Mouse (Mus musculus) retina, adult 2 months (tissue): ENCODE measurements around the gene Ttc28.

ENCODE experiments used
- DNase-seq: peaks from one replicate; pipeline ENCODE4 v3.0.0-alpha.2; 2012; ENCODE audit warnings: low read depth, low spot score

Ttc28 gene

DNA sequence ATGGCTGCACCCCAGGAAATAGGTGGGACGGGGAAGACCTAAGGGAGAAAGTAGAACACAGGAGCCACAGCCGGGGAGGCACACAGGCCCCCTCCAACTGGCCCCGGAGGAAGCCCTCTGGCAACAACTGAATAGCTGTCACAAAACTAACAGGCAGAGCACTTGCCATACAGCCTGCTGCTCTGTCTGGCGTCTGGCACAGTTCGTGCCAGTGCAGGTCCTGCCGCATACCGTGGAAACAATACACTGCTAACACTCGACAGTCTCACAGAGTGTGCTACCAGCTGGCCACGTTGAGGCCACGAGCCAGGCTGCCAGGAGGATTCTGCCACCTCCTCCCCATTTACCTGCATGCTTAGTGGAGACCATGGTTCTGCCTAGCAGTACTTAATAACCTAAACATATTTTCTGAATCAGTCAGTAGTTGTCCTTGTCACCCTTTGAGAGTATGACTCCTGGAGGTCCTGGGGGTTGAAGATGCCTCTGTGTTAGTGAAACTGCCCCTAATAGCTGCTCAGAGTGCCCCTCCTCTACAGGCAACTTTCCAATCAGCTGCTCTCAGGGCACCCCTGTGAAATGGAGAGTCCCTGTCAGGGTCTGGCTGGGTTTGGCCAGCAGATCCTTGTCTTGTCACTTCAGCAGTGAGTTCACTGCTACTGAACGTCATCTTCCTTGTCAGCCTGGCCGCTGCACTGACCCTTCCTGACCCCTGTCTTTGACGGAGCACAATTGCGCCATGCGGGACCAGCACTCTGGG is 390.8 kb downstream of the Ttc28 start:
- no peak for DNase-seq

DNA sequence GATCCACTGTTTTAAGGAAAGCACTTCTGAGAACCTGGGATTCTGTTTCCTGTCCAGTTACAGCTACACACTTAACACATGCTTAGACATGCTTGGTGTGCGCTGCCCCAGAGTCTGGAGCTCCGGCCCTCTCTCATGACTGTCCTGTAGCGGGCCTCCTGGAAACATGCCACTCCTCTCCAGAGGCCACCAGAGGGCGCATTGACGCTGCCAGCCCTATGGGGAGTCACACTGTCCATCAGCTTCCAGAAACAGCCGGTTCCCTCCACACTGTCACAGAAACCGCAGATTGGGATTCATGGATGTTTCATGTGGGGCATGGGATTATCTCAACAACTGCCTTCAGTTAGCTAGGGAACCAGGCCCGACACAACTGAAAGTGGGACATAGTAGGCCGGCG is 394.0 kb downstream of the Ttc28 start:
- DNase-seq, result peak; percentile 53

DNA sequence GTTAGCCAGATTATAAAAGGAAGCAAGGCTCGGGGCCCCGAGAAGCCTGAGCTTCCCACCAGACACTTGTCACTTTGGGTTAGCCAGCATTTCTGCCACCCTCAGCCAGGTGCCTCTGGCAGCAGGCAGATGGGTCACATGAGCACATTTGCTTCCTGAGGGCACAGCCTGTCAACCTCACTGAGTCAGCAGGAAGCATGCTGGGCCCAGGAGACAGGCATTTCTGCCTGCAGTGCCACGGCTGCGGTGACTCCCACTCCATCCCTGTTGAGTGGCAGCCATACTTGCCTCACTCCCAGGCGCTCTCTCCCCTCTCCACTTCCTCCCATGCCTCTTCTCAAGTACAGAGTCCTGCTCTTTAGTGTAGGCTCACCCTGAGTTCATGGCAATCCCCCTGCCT is 395.3 kb downstream of the Ttc28 start:
- DNase-seq, result no peak

DNA sequence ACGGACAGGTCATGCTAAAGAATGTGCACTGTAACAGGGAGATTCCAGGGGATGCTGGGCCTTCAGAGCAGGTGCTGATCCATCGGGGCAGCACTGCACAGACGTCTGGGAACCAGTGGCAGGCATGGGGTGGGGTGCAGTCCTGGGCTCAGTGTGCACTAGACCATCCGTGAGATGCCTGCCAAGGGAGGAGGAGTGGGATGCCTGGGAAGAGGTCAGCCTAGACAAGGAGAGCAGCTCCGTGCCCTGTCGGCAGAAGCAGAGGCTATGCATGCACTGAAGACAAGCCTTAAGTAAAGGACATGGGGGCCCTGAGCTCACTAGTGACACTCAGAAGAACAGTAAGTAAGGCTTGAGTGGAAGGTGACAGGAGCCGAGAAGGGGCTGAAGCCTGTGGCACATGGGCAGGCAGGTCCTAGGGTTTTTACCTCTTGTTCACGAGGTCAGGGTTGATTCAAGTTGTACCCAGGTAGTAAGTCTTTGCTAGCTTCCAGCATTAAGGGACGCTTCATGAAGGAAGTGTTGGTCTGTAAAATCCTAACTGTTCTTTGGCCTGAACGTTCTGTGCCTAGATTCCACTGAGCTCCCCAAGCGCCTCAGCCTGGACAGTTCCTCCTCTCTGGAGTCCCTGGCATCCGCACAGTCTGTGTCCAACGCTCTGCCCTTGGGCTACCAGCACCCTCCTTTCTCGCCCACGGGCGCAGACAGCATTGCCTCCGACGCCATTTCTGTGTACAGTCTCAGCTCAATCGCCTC is 405.0 kb downstream of the Ttc28 start:
- DNase-seq, result no peak

DNA sequence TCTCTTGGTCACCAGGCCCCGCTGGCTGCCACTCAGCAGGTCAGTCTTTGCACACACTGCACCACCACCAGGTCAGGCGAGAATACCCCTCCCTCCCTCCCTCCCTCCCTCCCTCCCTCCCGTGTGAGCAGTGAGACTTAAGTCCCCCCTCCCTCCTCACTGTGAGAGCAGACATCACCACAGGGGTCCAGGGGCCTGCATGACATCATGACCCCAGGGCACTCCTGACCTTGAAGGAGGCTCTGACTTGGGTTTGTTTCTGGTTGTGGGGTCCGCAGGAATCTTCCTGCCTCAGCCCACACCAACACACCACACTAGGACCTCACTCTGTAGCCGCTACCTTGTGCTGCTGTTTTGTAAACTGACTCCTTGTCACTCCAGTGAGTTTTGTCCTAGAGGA is 408.0 kb downstream of the Ttc28 start:
- DNase-seq, result no peak

DNA sequence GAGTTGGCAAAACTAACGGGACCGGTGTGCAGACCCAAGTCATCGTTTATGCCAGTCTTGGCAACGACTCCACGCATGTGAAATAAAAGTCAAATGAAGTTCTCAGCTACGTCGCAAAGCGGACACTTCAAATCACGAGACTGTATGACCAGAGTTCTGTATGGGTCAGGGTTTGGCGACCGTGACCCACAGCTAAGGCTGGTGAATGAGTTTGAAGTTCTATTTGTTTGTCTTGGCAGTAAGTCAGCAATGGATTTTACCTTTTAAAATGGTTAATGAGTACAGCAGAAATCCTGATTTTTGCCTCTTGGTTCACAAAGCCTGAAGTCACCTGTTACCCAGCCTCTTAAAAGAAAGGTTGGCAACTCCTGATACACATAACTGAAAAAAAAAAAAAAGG is 408.9 kb downstream of the Ttc28 start:
- no peak for DNase-seq

DNA sequence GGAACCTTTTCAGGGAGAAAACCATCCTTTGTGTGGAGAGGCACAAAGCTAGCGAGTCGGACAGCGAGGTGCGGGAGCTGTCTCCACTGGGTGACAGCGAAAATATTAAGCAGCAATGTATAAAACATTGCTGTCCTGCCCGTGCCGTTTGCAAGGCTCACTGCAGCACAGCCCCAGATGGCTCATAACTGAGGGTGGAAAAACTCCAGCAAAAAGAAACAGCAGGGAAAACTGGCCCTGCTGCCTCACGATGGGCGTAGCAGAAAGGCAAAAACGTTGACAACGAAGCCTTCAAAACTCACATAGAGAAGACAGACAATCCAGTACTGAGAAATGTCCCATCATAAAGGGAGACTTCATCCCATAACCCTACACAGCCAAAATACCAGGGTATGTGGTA is 410.5 kb downstream of the Ttc28 start:
- no peak for DNase-seq

DNA sequence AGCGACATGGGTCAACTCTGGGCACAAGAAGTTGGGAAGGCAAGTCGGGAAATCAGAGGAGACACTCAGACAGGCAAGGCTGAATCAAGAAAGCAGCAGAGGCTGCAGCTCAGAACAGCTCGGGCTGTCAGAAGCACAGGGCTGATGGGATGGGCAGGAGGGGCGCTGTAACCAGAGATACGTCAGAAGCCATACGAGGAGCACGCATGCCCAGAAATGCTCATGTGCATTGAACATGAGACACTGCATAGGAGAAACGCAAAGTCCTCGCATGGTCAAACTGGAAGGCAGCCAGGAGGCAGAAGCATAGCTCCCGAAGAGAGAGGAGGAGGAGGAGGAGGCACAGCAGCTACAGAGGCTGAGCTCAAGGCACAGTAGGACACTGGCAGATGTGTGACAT is 412.0 kb downstream of the Ttc28 start:
- no peak for DNase-seq

DNA sequence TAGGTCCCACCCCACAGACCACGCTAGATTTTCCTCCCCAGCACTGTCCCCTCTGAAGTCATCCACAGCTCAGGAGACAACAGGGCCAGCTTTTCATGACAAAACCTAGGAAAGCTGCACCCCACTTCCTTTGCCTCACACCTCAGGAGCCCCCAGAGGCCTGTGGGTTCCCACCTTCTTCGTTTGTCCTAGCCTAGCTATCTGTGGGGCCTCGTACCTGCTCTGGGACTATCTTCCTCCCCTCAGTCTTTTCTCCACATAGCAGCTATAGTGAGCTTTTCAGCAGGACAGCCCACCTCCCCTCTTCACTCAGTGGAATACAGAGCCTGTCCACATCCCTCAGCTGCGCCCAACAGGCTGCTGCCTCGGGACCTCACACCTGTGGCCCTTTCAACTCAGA is 418.2 kb downstream of the Ttc28 start:
- no peak for DNase-seq

DNA sequence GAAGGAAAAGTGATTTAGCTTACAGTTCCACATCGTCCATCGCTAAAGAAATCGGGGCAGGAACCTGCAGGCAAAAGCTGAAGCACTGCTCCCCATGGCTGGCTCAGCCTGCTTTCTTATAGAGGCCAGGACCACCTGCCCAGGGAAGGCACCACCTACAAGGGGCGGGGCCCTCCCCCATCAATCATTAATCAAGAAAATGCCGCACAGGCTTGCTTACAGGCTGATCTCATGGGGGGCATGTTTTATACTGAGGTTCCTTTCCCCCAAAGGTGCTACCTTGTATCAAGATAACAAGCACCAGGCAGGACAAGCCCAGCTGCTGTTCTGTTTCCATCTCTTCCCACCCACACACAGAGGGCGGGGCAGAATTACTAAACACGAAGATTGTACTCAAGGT is 419.1 kb downstream of the Ttc28 start:
- no peak for DNase-seq

DNA sequence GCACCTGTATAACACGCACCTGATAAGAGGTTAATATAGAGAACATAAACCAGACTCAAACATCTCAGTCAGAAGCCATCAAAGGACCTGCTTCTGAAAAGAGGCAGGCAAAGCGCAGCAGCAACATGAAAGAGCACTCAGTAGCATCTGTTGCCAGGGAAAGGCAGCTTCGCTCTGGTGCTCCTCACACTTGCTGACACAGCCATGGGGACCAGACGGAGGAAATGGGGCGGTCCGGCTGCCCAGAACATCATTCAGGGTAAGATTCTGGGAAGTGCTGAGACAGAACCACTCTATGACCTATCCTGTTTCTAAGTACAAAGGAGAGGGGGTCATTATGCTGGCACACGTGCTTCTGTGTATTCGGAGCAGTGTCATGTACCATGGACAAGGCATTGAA is 421.2 kb downstream of the Ttc28 start:
- no peak for DNase-seq

DNA sequence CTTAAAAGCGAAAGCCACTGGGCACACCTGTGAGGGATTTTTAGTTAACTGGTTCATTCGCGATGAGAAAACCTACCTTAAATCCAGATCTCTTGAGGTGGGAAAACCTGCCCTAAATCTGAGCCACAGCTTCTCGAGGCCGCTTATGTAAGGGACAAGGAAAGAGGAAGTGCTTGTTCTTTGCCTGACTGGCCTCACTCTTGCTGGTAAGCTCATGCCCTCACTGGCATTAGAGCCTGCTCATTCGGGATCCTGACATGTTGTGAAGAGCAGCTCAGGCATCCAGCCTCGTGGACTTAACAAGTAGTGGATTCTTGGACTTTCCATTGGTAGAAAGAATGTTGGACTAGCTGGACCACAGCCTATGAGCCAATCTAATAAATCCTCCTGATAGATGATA is 422.1 kb downstream of the Ttc28 start:
- no peak for DNase-seq

DNA sequence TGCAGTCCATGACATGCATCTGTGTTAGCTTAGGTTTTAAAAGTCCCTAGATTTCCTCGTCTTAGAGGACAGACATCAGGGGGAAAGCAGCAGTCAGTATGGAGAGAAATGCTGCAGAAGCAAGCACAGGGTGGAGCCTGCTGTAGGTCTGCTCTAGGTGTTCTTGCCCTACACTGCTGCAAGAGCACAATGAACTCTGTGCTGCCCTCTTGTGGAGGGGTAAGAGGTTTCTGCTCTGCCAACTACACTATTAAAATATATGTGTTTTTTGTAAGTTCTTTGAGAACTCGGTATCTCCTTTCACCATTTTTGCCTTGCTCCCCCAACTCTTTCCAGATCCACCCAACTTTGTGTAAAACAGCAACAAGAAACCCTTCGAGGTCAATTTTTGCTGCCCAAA is 425.1 kb downstream of the Ttc28 start:
- DNase-seq, result no peak

DNA sequence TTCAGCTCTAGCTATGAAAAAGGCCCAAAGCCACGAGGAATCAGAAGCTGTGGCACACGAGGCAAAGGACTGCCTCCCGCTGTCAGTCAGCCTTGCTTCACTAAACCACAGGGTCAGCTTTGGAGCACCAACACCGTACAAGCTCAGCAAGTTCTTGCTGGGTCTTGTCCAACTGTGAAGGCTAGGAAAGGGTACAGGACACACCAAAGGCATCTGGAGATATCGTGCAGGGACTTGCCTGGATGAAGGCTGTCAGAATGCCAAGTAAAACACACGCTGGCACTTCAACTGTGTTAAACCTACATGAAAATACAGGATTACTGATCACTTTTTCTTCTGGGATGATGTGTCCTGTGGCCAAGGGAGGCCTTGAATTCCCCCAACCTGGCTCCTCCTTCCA is 430.6 kb downstream of the Ttc28 start:
- no peak for DNase-seq

DNA sequence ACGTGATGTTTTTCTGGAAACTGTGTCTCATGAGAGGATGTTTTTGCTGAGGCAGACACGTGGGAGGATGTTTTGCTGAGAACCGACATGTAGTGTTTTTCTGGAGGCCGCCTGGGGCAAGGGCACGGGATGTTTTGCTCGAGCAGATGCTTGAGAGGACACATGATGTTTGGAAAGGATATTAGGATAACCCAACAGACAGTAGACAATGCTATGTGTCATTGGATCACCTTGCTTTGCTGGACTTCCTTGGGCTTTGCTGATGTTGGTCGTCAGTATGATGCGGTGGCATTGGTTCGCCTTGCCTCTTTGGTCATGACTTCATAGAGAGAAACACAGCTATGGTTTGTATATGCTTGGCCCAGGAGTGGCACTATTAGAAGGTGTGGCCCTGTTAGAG is 434.2 kb downstream of the Ttc28 start:
- no peak for DNase-seq

DNA sequence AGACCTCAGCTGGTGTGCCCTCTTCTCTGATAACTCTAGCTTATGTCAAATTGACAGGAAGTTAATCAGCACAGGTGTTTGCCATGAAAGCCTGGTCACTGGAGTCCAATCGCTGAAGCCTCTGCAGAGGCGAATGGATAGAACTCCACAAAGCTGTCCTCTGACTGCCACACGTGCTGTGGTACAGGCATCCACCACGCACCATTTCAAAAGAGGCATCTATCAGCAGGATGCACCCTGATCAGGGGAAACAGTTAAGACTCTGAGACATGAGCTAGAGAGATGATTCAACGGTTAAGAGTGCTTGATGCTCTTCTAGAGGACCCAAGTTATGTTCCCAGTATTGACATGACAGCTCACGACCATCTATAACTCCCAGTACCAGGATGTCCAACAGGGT is 435.5 kb downstream of the Ttc28 start:
- no peak for DNase-seq

DNA sequence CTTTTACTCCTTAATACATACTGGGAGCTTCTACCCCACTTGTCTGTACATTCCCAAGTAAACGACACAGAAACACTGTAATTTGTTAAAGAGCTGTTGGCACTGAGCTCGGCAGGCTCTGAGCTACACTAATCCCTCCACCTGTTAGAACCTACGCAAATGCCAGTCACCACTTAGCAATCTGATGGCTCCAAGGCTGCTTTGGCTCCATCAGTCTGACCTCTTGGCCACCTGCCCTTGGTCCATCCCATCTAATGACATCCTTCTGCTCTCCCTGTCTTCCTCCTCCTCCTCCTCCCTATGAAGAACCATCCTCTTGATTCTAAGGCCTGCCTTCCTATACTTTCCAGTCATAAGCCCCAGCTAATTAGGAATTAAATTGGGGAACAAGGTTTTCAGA is 437.9 kb downstream of the Ttc28 start:
- DNase-seq, result no peak

DNA sequence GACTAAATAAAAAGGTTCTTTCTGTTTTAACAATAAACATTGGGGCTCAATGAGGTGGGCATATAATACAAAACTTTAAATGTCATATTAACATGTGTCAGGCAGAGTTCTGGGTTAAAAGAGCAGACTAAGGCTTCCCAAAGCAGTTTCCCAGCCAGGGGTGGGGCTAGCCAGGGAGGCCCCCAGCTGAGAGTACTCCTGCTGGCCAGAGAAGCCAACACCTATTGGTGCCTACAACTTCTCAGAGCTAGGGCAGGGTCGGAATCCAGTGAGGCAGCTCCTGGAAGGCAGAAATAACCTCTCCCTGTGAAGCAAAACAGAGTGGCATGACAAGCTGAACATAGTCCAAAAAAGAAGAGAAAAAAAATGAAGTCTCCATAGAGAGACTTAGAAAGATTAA is 439.3 kb downstream of the Ttc28 start:
- no peak for DNase-seq

DNA sequence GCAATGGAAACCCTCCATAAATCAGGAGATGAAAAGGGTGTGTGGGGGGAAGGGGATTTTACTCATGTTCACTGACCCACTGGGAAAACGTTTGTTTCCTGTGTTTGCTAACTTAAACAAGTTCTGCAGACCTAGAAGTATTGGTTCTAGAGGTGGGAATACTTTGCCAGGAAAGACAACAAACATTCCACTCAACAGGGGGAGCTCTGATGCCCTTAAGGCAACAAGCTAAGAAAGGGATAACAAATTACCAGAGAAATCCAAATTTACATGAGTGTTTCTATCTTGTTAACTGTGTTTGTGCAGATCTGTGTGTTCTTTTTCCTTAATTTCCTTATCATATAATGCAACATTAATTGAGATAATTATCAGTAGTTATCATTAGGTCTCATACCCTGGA is 446.2 kb downstream of the Ttc28 start:
- DNase-seq, result no peak

DNA sequence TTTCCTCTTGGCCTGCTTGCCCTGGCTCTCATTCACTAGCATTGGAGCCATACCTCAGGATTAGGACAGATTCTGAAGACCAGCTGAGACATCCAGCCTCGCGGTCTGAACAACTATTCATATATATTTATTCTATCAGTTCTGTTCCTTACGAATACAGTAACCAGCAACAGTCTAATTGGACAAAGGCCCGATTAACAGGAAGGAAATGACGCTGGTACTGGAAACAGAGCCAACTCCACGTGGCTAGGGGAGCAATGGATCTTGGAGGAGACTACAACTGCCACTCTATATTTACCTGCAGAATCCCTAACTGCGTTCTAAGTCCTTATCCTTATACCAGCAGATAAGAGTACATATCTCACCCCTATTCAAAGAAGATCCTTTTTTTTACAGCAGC is 447.8 kb downstream of the Ttc28 start:
- DNase-seq, result no peak

DNA sequence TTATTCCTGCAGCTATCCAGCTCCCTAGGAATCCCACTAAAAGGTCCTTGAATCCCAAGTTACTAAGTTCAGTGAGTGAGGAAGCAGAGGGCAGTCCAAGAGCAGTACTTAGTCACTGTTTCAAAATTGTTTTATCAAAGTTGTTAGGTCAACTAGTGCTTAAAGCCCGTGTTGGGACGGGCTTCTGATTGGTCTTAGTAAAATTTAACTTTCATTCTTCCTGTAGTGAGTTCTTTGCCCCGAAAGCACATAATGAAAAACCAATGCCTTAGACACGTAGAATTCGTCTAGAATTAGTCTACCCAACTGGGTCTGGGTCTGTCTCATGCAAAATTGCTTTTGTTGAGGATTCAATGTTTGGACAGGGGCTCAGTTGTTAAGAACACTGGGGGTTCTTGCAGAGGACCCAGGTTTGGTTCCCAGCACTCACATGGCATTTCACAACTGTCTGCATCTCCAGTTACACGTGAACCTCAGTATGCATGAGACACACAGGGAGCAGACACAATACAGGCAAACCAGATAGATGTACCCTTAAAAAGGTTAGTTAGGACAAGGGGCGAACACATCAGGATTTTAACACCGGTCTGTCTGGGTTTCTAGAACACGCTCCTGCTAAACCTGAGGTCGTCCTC is 450.3 kb downstream of the Ttc28 start:
- DNase-seq, result no peak

DNA sequence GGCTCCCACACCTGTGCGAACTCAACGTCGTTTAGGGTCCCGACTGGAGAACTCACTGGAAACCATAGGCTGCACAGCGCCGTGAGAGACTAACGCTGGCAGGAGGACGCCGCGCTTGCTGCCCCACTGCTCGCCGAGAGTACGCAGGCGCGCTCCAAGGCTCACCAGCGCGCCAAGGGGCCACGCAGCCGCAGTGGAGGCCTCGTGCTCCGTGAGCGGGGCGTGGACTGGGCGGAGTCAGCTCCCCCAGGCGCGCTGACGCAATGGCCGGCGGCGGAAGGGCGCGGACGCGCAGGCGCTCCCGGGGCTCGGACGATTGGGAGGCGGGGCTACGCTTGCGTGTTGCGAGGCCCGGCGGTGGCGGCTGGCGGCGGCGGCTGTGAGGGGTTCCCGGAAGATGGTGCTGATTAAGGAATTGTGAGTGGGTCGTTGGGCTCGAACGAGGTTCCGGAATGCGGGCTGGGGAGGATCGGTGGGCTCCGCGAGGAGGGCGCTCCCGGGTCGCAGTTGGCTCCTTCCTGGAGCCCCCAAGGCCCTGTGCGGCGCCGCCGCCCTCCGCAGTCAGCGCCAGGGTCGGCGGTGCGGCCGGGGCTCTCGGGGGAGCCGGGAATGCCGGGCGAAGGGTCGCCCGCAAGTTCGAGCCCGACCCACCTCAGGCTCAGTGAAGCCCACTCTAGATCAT is 451.0 kb downstream of the Ttc28 start, which contains the start of gene Pitpnb:
TSS of gene Pitpnb (plus strand) at position 347 of the 682 bp plus-strand sequence.
- peak; percentile 94 for DNase-seq
